Mouse (Mus musculus): ENCODE data around the gene Tldc2. TPM values are rescaled to one million over a fixed set of nuclear protein-coding genes. Genes with fewer than 3 reads are reported as not detected.

Tldc2 gene
- polyA plus RNA-seq, 1 experiment = not detected

GRCm38 (mm10) chr2:157095005-157095755 lies 8.3 kb downstream of the Tldc2 start:
- Histone ChIP-seq H3K4me3 (ENCODE audit: control insufficient read depth, insufficient read depth, low read length) (no peak overlapping the region), H3K27me3 (ENCODE audit: control insufficient read depth, insufficient read depth, low read length) (no peaks in the 10 kb centered on the region), H3K36me3 (ENCODE audit: control insufficient read depth, insufficient read depth, low read length) (no peaks in the 10 kb centered on the region), H3K27ac (ENCODE audit: control insufficient read depth, insufficient read depth, low read length) (no peak overlapping the region; the same call in 1 of the 2 replicates), H3K4me1 (replicated peaks; ENCODE audit: control insufficient read depth, insufficient read depth, low read length) (no peaks in the 10 kb centered on the region)
- DNase-seq = peak; percentile 54
- TF ChIP-seq POLR2A (IDR thresholded peaks at IDR 0.05; ENCODE audit: control insufficient read depth, extremely low read depth, insufficient read depth, low read length, poor library complexity) (no peak), CTCF (IDR thresholded peaks at IDR 0.05; ENCODE audit: borderline replicate concordance, control insufficient read depth, extremely low read depth, insufficient read depth, low read length, poor library complexity) (peak; percentile 50; the same call in 1 of the 2 replicates)
- WGBS = 80% methylated on average over 9 of the region's 9 CpGs

- 91% methylated on average over 12 of the region's 12 CpGs for WGBS
- no peaks in the 10 kb centered on the region for H3K4me1 ChIP-seq (replicated peaks; ENCODE audit: control insufficient read depth, insufficient read depth, low read length)
- no peak overlapping the region for H3K4me3 ChIP-seq (ENCODE audit: control insufficient read depth, insufficient read depth, low read length)
- DNase-seq = no peak
- H3K36me3 ChIP-seq (ENCODE audit: control insufficient read depth, insufficient read depth, low read length) = no peaks in the 10 kb centered on the region
- no peak overlapping the region for H3K27ac ChIP-seq (ENCODE audit: control insufficient read depth, insufficient read depth, low read length)
- TF ChIP-seq POLR2A (IDR thresholded peaks at IDR 0.05; ENCODE audit: control insufficient read depth, extremely low read depth, insufficient read depth, low read length, poor library complexity) = no peak
- TF ChIP-seq CTCF (IDR thresholded peaks at IDR 0.05; ENCODE audit: borderline replicate concordance, control insufficient read depth, extremely low read depth, insufficient read depth, low read length, poor library complexity) = no peak
- H3K27me3 ChIP-seq (ENCODE audit: control insufficient read depth, insufficient read depth, low read length) = no peaks in the 10 kb centered on the region
Measured at GRCm38 (mm10) chr2:157099532-157100318, 12.9 kb downstream of the Tldc2 start.

- Histone ChIP-seq H3K27me3 (ENCODE audit: control insufficient read depth, insufficient read depth, low read length) (no peaks in the 10 kb centered on the region), H3K4me3 (ENCODE audit: control insufficient read depth, insufficient read depth, low read length) (no peak overlapping the region), H3K4me1 (replicated peaks; ENCODE audit: control insufficient read depth, insufficient read depth, low read length) (no peaks in the 10 kb centered on the region), H3K36me3 (ENCODE audit: control insufficient read depth, insufficient read depth, low read length) (no peaks in the 10 kb centered on the region), H3K27ac (ENCODE audit: control insufficient read depth, insufficient read depth, low read length) (no peak overlapping the region)
- 94% methylated on average over 12 of the region's 12 CpGs for whole genome bisulfite sequencing
- DNase-seq = no peak
- TF ChIP-seq CTCF (IDR thresholded peaks at IDR 0.05; ENCODE audit: borderline replicate concordance, control insufficient read depth, extremely low read depth, insufficient read depth, low read length, poor library complexity) (no peak), POLR2A (IDR thresholded peaks at IDR 0.05; ENCODE audit: control insufficient read depth, extremely low read depth, insufficient read depth, low read length, poor library complexity) (no peak)
Measured at GRCm38 (mm10) chr2:157100319-157100605, 13.4 kb downstream of the Tldc2 start.

- no peak for DNase-seq
- Histone ChIP-seq H3K4me3 (ENCODE audit: control insufficient read depth, insufficient read depth, low read length) (no peak overlapping the region), H3K27ac (ENCODE audit: control insufficient read depth, insufficient read depth, low read length) (no peak overlapping the region), H3K36me3 (ENCODE audit: control insufficient read depth, insufficient read depth, low read length) (no peaks in the 10 kb centered on the region), H3K27me3 (ENCODE audit: control insufficient read depth, insufficient read depth, low read length) (no peaks in the 10 kb centered on the region), H3K4me1 (replicated peaks; ENCODE audit: control insufficient read depth, insufficient read depth, low read length) (no peaks in the 10 kb centered on the region)
- 97% methylated on average over 9 of the region's 9 CpGs for WGBS
- TF ChIP-seq POLR2A (IDR thresholded peaks at IDR 0.05; ENCODE audit: control insufficient read depth, extremely low read depth, insufficient read depth, low read length, poor library complexity) = no peak
- TF ChIP-seq CTCF (IDR thresholded peaks at IDR 0.05; ENCODE audit: borderline replicate concordance, control insufficient read depth, extremely low read depth, insufficient read depth, low read length, poor library complexity) = no peak
Measured at GRCm38 (mm10) chr2:157101650-157102049, 14.8 kb downstream of the Tldc2 start.

GRCm38 (mm10) chr2:157102256-157102655 lies 15.4 kb downstream of the Tldc2 start:
- Histone ChIP-seq H3K36me3 (ENCODE audit: control insufficient read depth, insufficient read depth, low read length) (no peaks in the 10 kb centered on the region), H3K4me1 (replicated peaks; ENCODE audit: control insufficient read depth, insufficient read depth, low read length) (no peaks in the 10 kb centered on the region), H3K27me3 (ENCODE audit: control insufficient read depth, insufficient read depth, low read length) (no peaks in the 10 kb centered on the region), H3K4me3 (ENCODE audit: control insufficient read depth, insufficient read depth, low read length) (no peak overlapping the region), H3K27ac (ENCODE audit: control insufficient read depth, insufficient read depth, low read length) (no peak overlapping the region)
- TF ChIP-seq POLR2A (IDR thresholded peaks at IDR 0.05; ENCODE audit: control insufficient read depth, extremely low read depth, insufficient read depth, low read length, poor library complexity) (no peak), CTCF (IDR thresholded peaks at IDR 0.05; ENCODE audit: borderline replicate concordance, control insufficient read depth, extremely low read depth, insufficient read depth, low read length, poor library complexity) (no peak)
- no peak for DNase-seq
- WGBS = 96% methylated on average over 2 of the region's 2 CpGs

- H3K4me1 ChIP-seq (replicated peaks; ENCODE audit: control insufficient read depth, insufficient read depth, low read length) = no peaks in the 10 kb centered on the region
- TF ChIP-seq CTCF (IDR thresholded peaks at IDR 0.05; ENCODE audit: borderline replicate concordance, control insufficient read depth, extremely low read depth, insufficient read depth, low read length, poor library complexity) (no peak), POLR2A (IDR thresholded peaks at IDR 0.05; ENCODE audit: control insufficient read depth, extremely low read depth, insufficient read depth, low read length, poor library complexity) (no peak)
- H3K4me3 ChIP-seq (ENCODE audit: control insufficient read depth, insufficient read depth, low read length) = no peak overlapping the region
- WGBS = 97% methylated on average over 8 of the region's 8 CpGs
- no peak overlapping the region for H3K27ac ChIP-seq (ENCODE audit: control insufficient read depth, insufficient read depth, low read length)
- no peaks in the 10 kb centered on the region for H3K36me3 ChIP-seq (ENCODE audit: control insufficient read depth, insufficient read depth, low read length)
- DNase-seq = no peak
- no peaks in the 10 kb centered on the region for H3K27me3 ChIP-seq (ENCODE audit: control insufficient read depth, insufficient read depth, low read length)
Measured at GRCm38 (mm10) chr2:157104454-157104853, 17.6 kb downstream of the Tldc2 start.
